Mouse (Mus musculus) bone marrow macrophage, adult 2 months (primary cell): ENCODE measurements around the gene Ciita.

ENCODE experiments used
- CTCF ChIP-seq: IDR thresholded peaks from 2 replicates; pipeline ENCODE4 v1.5.1; 2012; ENCODE audit warnings: low read depth, mild to moderate bottlenecking, low read length, moderate library complexity
- POLR2A ChIP-seq: IDR thresholded peaks from 2 replicates; pipeline ENCODE4 v1.6.1; 2012; ENCODE audit warnings: mild to moderate bottlenecking, low read depth, low read length, borderline replicate concordance

DNA sequence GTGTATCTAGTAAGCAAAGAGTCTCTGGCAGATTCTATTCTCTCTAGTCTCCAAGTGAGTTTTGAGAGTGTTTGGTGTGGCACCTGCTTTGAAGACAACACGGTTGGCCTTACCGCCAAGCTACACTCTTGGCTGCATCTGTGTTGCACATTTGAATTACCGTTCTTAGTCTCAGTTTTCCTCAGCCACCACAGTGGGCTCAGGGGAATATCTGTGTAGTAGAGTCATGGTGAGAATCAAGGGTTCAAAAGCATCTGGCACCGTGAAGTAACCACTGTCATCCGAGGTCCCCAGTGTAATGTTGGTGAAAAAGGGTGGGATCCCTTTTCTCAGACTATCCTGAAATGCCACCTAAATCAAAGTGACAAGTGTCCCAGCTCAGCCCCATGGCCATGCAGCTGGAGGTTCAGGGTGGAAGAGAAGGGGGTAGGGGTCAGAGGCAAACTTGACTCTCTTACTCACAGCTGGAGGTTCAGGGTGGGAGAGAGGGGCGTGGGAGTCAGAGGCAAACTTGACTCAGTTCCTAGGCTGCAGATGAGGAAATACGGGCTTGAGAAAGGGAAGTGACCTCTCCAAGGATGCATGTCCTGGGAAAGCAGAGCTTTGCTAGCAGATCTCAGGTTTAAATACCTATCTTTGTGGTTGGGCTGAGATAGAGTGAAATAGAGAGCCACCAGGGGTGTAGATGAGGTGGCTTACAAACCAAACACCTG lies 9.1 kb downstream of the Ciita start:
- TF ChIP-seq POLR2A = no peak
- no peak for TF ChIP-seq CTCF
